Mouse (Mus musculus) bone marrow macrophage, adult 2 months (primary cell): ENCODE data around the gene Ptprcap.

Experiments
- CTCF ChIP-seq: IDR thresholded peaks from 2 replicates; pipeline ENCODE4 v1.5.1; 2012; ENCODE audit warnings: low read depth, mild to moderate bottlenecking, low read length, moderate library complexity
- POLR2A ChIP-seq: IDR thresholded peaks from 2 replicates; pipeline ENCODE4 v1.6.1; 2012; ENCODE audit warnings: mild to moderate bottlenecking, low read depth, low read length, borderline replicate concordance

DNA sequence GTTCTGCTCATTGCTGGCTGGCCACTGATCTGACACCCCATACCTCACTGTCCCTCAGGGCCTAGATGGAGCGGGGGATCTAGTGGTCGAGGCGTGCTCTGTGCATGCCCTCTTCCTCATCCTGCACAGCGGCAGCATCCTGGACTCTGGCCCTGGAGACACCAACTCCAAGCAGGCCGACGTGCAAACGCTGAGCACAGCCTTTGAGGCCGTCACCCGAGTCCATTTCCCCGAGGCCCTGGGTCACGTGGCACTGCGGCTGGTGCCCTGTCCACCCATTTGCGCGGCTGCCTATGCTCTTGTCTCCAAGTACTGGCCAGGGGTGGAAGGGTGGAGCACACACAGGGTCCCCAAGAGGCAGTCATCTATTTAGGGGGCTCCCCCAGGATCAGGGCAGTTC, 46.8 kb upstream of the Ptprcap start:
- TF ChIP-seq CTCF (no peak), POLR2A (no peak)
